Mouse (Mus musculus) midbrain, embryonic 11.5 days (tissue): Measurements from ENCODE around the gene Ctns. TPM values are rescaled to one million over a fixed set of nuclear protein-coding genes. Genes with fewer than 3 reads are reported as not detected.
A peak's percentile ranks its signal among the peaks of the same experiment; 100 is the strongest.

Experiments used
- ATAC-seq: fragments of 200-750 bp; cut with Nextera tagmentation; 2 replicates; pipeline ENCODE4 v1.8.0; 2017; ENCODE audit warnings: moderate TSS enrichment, moderate library complexity; ENCODE audit not compliant: low FRiP score
- DNase-seq: peaks from one replicate; pipeline ENCODE4 v3.0.0; 2015; ENCODE audit warnings: low spot score; ENCODE audit errors: missing footprints
- H3K27ac ChIP-seq: fragments of 300-500 bp; sonication (generic); 2 replicates; pipeline ENCODE4 v1.5.1; 2014; ENCODE audit warnings: low read depth, low read length
- H3K27me3 ChIP-seq: fragments of 300-500 bp; sonication (generic); 2 replicates; pipeline ENCODE4 v1.6.1; 2014; ENCODE audit warnings: mild to moderate bottlenecking, low read length, moderate library complexity, mixed read lengths; ENCODE audit not compliant: control insufficient read depth, insufficient read depth
- H3K36me3 ChIP-seq: fragments of 300-500 bp; sonication (generic); 2 replicates; pipeline ENCODE4 v1.6.1; 2014; ENCODE audit warnings: mild to moderate bottlenecking, low read length, moderate library complexity, mixed read lengths; ENCODE audit not compliant: control insufficient read depth, insufficient read depth
- H3K4me1 ChIP-seq: fragments of 300-500 bp; sonication (generic); 2 replicates; pipeline ENCODE4 v1.6.1; 2014; ENCODE audit warnings: low read length; ENCODE audit not compliant: control insufficient read depth, insufficient read depth
- H3K4me2 ChIP-seq: fragments of 300-500 bp; sonication (generic); 2 replicates; pipeline ENCODE4 v1.6.1; 2014; ENCODE audit warnings: mild to moderate bottlenecking, moderate library complexity
- H3K4me3 ChIP-seq: fragments of 300-500 bp; sonication (generic); 2 replicates; pipeline ENCODE4 v1.5.1; 2014; ENCODE audit warnings: low read depth, low read length
- H3K9ac ChIP-seq: fragments of 300-500 bp; sonication (generic); 2 replicates; pipeline ENCODE4 v1.6.1; 2014; ENCODE audit warnings: low read length
- H3K9me3 ChIP-seq: fragments of 300-500 bp; sonication (generic); 2 replicates; pipeline ENCODE4 v1.6.1; 2016; ENCODE audit warnings: low read length; ENCODE audit not compliant: control insufficient read depth
- WGBS: fragments of 180-500 bp; shearing (Covaris S2); extraction: QIAGEN DNeasy Blood & Tissue Kit; methylation state at CpG from one replicate; pipeline ENCODE4 v1.1.7; 2014; 5-methylcytosine and 5-hydroxymethylcytosine counted together
- polyA plus RNA-seq: library from polyadenylated mRNA; unstranded; fragments of >200 nt; fragmentation: Nextera tagmentation; extraction: Ambion mirVana; gene quantifications from 2 replicates; pipeline ENCODE4 v1.2.1, GENCODE M21; 2014

Ctns gene
- polyA plus RNA-seq, 1 experiment from 2014 or later = 19.1 TPM

- Histone ChIP-seq H3K4me1 (peaks cover 5% of the 10 kb centered on the region; the same call in 1 of the 2 replicates), H3K27ac (peak overlapping the region; percentile 87), H3K27me3 (no peaks in the 10 kb centered on the region), H3K9me3 (no peaks in the 10 kb centered on the region), H3K4me3 (peak overlapping the region; percentile 95), H3K9ac (peak overlapping the region; percentile 76), H3K36me3 (no peaks in the 10 kb centered on the region), H3K4me2 (peak overlapping the region; percentile 67)
- ATAC-seq (no peak; the same call in 1 of the 2 replicates), DNase-seq (peak; percentile 96)
- WGBS = under 1% methylated on average over 12 of the region's 28 CpGs
Measured at GRCm38 (mm10) chr11:73177509-73177875, 21.4 kb downstream of the Ctns start.

DNA sequence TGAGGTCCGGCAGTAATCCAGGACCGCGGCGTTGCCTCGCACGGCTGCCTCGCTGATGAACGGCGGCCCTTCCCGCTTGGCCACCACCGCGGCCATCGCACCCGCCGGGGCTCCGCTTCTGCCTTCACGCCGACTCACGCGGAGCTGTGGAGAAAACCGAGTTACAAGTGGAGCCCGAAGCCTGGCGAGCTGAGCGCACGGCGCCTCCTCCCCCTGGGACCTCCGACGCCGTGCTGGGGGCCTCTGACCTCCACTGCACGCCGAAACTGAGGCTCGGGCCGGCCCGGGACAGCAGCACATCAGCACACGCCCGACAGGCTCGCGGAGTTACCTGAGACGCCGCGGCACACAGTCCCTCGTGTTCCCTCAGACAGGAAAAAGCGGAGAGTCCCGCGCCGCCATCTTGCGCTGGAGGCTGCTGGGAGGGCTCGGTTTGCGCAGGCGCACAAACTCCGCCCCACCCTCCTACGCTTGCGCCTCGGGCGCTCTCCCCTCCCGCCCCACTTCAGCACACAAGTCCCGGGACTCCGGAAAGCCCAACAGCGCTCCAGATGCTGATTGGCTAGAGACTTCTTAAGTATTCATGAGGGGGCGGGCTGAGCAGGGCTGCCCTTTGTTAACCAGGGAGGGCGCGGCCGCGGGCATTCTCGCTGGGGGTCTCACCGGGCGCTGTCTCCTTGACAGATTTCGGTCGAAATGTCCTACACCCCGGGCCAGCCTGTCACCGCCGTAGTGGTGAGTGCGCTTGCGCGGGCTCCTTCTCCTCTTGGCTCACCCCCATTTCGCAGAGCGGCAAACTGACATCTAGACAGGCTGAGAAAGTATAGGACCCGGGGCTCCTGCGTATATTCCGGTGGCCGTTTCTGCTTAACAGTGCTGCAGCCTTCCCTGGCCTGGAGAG, 22.0 kb downstream of the Ctns start, which contains the start of the genes Emc6 and Tax1bp3:
Gene Emc6 (minus strand): TSS at position 430 of the 901 bp plus-strand sequence.
Gene Tax1bp3 (plus strand): TSS at position 476 of the 901 bp plus-strand sequence.
- peak; percentile 99 for DNase-seq
- WGBS = under 1% methylated on average over 77 of the region's 81 CpGs
- no peaks in the 10 kb centered on the region for H3K27me3 ChIP-seq
- H3K9me3 ChIP-seq = no peaks in the 10 kb centered on the region
- H3K9ac ChIP-seq = peak within 1 kb of the TSS; percentile 91
- peaks cover 5% of the 10 kb centered on the region; the same call in 1 of the 2 replicates for H3K4me1 ChIP-seq
- peak; percentile 98 for ATAC-seq
- peak within 1 kb of the TSS; percentile 87 for H3K27ac ChIP-seq
- peak within 1 kb of the TSS; percentile 77 for H3K4me2 ChIP-seq
- peak within 1 kb of the TSS; percentile 95 for H3K4me3 ChIP-seq
- no peaks in the 10 kb centered on the region for H3K36me3 ChIP-seq

DNA sequence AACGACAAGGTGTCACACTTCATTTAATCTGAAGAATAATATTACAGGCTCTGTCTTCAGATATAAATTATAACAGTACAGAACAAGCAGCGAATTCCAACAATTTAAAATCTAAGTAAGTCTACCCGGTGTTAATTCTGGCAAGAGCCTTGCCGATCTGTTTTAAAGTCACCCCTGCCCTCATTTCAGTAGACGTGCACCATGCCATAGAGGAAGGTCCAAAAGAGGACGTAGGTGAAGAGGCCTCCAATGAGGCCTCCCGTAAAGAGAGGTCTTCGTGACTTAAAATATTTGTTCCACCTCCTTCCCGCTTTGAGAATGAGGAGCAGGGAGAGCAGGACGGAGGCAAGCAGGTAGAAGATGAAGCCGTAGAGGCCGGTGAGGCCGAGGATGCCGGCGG, 22.7 kb downstream of the Ctns start:
- H3K4me2 ChIP-seq = peak overlapping the region; percentile 77
- no peaks in the 10 kb centered on the region for H3K9me3 ChIP-seq
- ATAC-seq (no peak), DNase-seq (no peak)
- H3K4me1 ChIP-seq = peaks cover 5% of the 10 kb centered on the region; the same call in 1 of the 2 replicates
- WGBS = 1% methylated on average over 15 of the region's 15 CpGs
- no peak overlapping the region; the same call in 1 of the 2 replicates for H3K27ac ChIP-seq
- H3K36me3 ChIP-seq = no peaks in the 10 kb centered on the region
- H3K27me3 ChIP-seq = no peaks in the 10 kb centered on the region
- peak overlapping the region; percentile 91 for H3K9ac ChIP-seq
- H3K4me3 ChIP-seq = peak overlapping the region; percentile 95

GRCm38 (mm10) chr11:73175612-73176011, 23.2 kb downstream of the Ctns start:
- H3K4me1 ChIP-seq = peaks cover 5% of the 10 kb centered on the region; the same call in 1 of the 2 replicates
- no peak for ATAC-seq
- peak overlapping the region; percentile 95 for H3K4me3 ChIP-seq
- no peaks in the 10 kb centered on the region for H3K27me3 ChIP-seq
- peak overlapping the region; percentile 77 for H3K4me2 ChIP-seq
- H3K27ac ChIP-seq = no peak overlapping the region
- DNase-seq = peak; percentile 75
- H3K9me3 ChIP-seq = no peaks in the 10 kb centered on the region
- 50% methylated on average over 8 of the region's 8 CpGs for WGBS
- H3K36me3 ChIP-seq = no peaks in the 10 kb centered on the region
- peak overlapping the region; percentile 91 for H3K9ac ChIP-seq

GRCm38 (mm10) chr11:73172186-73172585, 26.7 kb downstream of the Ctns start:
- H3K4me3 ChIP-seq = no peak overlapping the region
- no peak overlapping the region for H3K9ac ChIP-seq
- no peaks in the 10 kb centered on the region for H3K36me3 ChIP-seq
- H3K27ac ChIP-seq = no peak overlapping the region
- peaks cover 5% of the 10 kb centered on the region; the same call in 1 of the 2 replicates for H3K4me1 ChIP-seq
- no peak overlapping the region for H3K4me2 ChIP-seq
- H3K27me3 ChIP-seq = no peaks in the 10 kb centered on the region
- no peaks in the 10 kb centered on the region for H3K9me3 ChIP-seq
- 81% methylated on average over 5 of the region's 5 CpGs for WGBS
- ATAC-seq (no peak), DNase-seq (no peak)

DNA sequence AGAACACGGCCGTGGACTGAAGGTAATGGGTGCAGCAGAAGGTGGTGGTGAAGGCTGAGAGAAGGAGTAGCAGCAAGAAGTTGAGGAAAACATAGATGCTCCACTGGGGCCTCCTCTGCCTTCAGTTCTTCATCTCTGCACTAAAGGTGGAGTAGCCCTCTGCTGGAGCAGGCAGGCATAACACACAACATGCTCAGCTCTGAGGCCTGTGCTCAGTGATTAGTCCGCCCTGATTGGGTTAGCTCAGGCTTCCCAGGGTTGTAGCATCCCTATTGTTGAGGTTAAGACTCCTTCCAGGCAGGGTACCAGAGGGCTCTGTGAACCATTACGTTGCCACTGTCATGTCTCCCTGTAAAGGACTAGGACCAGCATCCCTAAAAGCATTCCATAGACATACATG, 29.6 kb downstream of the Ctns start:
- ATAC-seq (peak; percentile 62; the same call in 1 of the 2 replicates), DNase-seq (peak; percentile 92)
- WGBS = 45% methylated on average over 4 of the region's 4 CpGs
- Histone ChIP-seq H3K27ac (no peak overlapping the region), H3K9me3 (no peaks in the 10 kb centered on the region), H3K4me2 (no peak overlapping the region), H3K4me1 (no peaks in the 10 kb centered on the region), H3K36me3 (no peaks in the 10 kb centered on the region), H3K9ac (no peak overlapping the region), H3K4me3 (no peak overlapping the region), H3K27me3 (no peaks in the 10 kb centered on the region)

DNA sequence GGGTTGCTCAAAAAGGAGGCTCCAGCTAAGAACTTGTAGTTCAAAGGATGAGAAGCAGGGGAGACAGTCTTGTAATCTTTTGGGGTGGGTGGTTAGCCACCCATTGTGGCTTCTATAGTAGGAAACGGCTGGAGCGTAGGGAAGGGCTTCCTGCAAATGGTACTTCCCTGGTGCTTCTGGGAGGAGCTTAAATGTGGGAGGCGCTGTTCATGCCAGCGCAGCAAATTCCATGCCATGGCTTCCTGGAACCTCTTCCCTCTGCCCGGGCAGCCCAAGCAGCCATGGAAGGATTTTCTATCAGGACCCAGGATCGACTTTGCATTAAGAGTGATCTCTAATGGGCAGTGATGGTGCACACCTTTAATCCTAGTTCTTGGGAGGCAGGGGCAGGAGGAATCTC, 30.3 kb downstream of the Ctns start:
- no peak for DNase-seq
- Histone ChIP-seq H3K4me1 (no peaks in the 10 kb centered on the region), H3K27me3 (no peaks in the 10 kb centered on the region), H3K4me3 (no peak overlapping the region), H3K27ac (no peak overlapping the region), H3K4me2 (no peak overlapping the region), H3K9me3 (no peaks in the 10 kb centered on the region), H3K36me3 (no peaks in the 10 kb centered on the region), H3K9ac (no peak overlapping the region)
- no peak for ATAC-seq
- 73% methylated on average over 6 of the region's 6 CpGs for WGBS

DNA sequence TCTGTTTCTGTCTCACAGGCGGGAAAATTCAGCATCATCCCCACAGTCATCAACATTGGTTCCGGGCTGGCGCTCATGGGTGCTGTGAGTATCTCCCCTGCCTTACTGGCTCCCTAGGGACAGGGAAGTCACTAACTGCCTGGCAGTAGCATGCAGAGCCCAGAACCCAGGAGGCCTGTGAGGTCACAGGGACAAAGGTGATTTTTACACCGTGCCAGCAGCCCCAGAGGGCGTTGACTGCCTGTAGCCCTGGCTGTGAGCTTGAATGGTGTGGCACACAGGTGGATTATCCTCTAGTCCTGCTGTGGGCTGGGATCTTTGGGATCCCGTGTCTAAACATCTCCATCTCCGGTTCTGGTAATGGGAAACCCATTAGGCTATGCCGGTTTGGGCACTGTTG, 30.8 kb downstream of the Ctns start:
- ATAC-seq (no peak), DNase-seq (no peak)
- Histone ChIP-seq H3K9ac (no peak overlapping the region), H3K9me3 (no peaks in the 10 kb centered on the region), H3K4me1 (no peaks in the 10 kb centered on the region), H3K4me3 (no peak overlapping the region), H3K27ac (no peak overlapping the region), H3K4me2 (no peak overlapping the region), H3K36me3 (no peaks in the 10 kb centered on the region), H3K27me3 (no peaks in the 10 kb centered on the region)
- 81% methylated on average over 8 of the region's 8 CpGs for WGBS

- WGBS = 85% methylated on average over 5 of the region's 5 CpGs
- ATAC-seq = no peak
Measured at GRCm38 (mm10) chr11:73162284-73162683, 36.6 kb downstream of the Ctns start.

More at GRCm38 (mm10) chr11:73162284-73162683, 36.6 kb downstream of the Ctns start:
- no peak for DNase-seq
- no peak overlapping the region for H3K9ac ChIP-seq
- H3K4me3 ChIP-seq = no peak overlapping the region
- no peak overlapping the region for H3K27ac ChIP-seq
- peaks cover 18% of the 10 kb centered on the region for H3K27me3 ChIP-seq
- H3K4me2 ChIP-seq = no peak overlapping the region
- no peaks in the 10 kb centered on the region for H3K36me3 ChIP-seq
- H3K4me1 ChIP-seq = peaks cover 5% of the 10 kb centered on the region
- no peaks in the 10 kb centered on the region for H3K9me3 ChIP-seq
